Mouse (Mus musculus) liver, embryonic 14.5 days (tissue): ENCODE data around the gene Prkcq. TPM values are rescaled to one million over a fixed set of nuclear protein-coding genes. Genes with fewer than 3 reads are reported as not detected.

Source experiments
- ATAC-seq: fragments of 200-750 bp; cut with Nextera tagmentation; 2 replicates; pipeline ENCODE4 v1.8.0; 2017; ENCODE audit warnings: moderate number of reproducible peaks, mild to moderate bottlenecking, moderate library complexity; ENCODE audit not compliant: insufficient read depth
- DNase-seq, 3 experiments: peaks; one replicate each; pipeline ENCODE4 v3.0.0-alpha.2; 2012 to 2013; ENCODE audit warnings: low read depth in 3 of 3, low spot score in 3 of 3
- H3K27ac ChIP-seq: fragments of 300-500 bp; sonication (generic); 2 replicates; pipeline ENCODE4 v1.5.1; 2014; ENCODE audit warnings: moderate library complexity, mild to moderate bottlenecking, control low read depth, inconsistent platforms
- H3K27me3 ChIP-seq: fragments of 300-500 bp; sonication (generic); 2 replicates; pipeline ENCODE4 v1.6.1; 2014; ENCODE audit warnings: mild to moderate bottlenecking, low read length, moderate library complexity; ENCODE audit not compliant: control insufficient read depth, insufficient read depth
- H3K36me3 ChIP-seq: fragments of 300-500 bp; sonication (generic); replicated peaks from 2 replicates; pipeline ENCODE4 v1.6.1; 2014; ENCODE audit warnings: low read depth; ENCODE audit not compliant: control insufficient read depth, insufficient read depth
- H3K4me1 ChIP-seq, 2 experiments: fragments of 200-500 bp in 1 of 2; fragments of 300-500 bp in 1 of 2; sonication (generic) in 1 of 2; replicated peaks; 2 replicates each; pipeline ENCODE4 v1.6.1; 2012 to 2014; ENCODE audit warnings: antibody characterized with exemption in 1 of 2, inconsistent platforms in 1 of 2, low read length in 1 of 2; ENCODE audit not compliant: control insufficient read depth in 2 of 2, insufficient read depth in 2 of 2
- H3K4me2 ChIP-seq: fragments of 300-500 bp; sonication (generic); 2 replicates; pipeline ENCODE4 v1.6.1; 2014; ENCODE audit warnings: low read depth, mild to moderate bottlenecking, control low read depth, moderate library complexity
- H3K4me3 ChIP-seq, 2 experiments: fragments of 200-500 bp in 1 of 2; fragments of 300-500 bp in 1 of 2; sonication (generic) in 1 of 2; 2 replicates each; pipeline ENCODE4 v1.5.1; 2012 to 2014; ENCODE audit warnings: low read depth in 2 of 2, low read length in 2 of 2, mild to moderate bottlenecking in 2 of 2, control low read depth in 1 of 2, inconsistent platforms in 1 of 2, moderate library complexity in 1 of 2; ENCODE audit not compliant: insufficient read depth in 1 of 2
- H3K9ac ChIP-seq: fragments of 300-500 bp; sonication (generic); replicated peaks from 2 replicates; pipeline ENCODE4 v1.6.1; 2014; ENCODE audit warnings: mild to moderate bottlenecking, control low read depth, moderate library complexity
- H3K9me3 ChIP-seq: fragments of 300-500 bp; sonication (generic); 2 replicates; pipeline ENCODE4 v1.6.1; 2016; ENCODE audit warnings: low read length, mixed read lengths; ENCODE audit not compliant: control insufficient read depth
- CTCF ChIP-seq: IDR thresholded peaks from 2 replicates; pipeline ENCODE4 v1.5.1; 2016; ENCODE audit warnings: antibody characterized with exemption, low read depth, control low read depth
- EP300 ChIP-seq: IDR thresholded peaks from 2 replicates; pipeline ENCODE4 v1.6.1; 2016; ENCODE audit warnings: antibody characterized with exemption, low read depth
- WGBS: fragments of 180-500 bp; shearing (Covaris S2); extraction: QIAGEN DNeasy Blood & Tissue Kit; methylation state at CpG from one replicate; pipeline ENCODE4 v1.1.7; 2014; ENCODE audit not compliant: insufficient replicate concordance; 5-methylcytosine and 5-hydroxymethylcytosine counted together
- polyA plus RNA-seq, 2 experiments: library from polyadenylated mRNA; depleted of rRNA in 1 of 2; stranded (reverse) in 1 of 2; unstranded in 1 of 2; fragments of >200 nt; fragmentation: Nextera tagmentation in 1 of 2; extraction: Ambion mirVana in 1 of 2; gene quantifications; 2 replicates each; pipeline versions ENCODE4 v1.2.1 to v1.2.3; 2012 to 2014

Prkcq gene
- polyA plus RNA-seq, 2 experiments = 2.1 to 3.4 TPM

DNA sequence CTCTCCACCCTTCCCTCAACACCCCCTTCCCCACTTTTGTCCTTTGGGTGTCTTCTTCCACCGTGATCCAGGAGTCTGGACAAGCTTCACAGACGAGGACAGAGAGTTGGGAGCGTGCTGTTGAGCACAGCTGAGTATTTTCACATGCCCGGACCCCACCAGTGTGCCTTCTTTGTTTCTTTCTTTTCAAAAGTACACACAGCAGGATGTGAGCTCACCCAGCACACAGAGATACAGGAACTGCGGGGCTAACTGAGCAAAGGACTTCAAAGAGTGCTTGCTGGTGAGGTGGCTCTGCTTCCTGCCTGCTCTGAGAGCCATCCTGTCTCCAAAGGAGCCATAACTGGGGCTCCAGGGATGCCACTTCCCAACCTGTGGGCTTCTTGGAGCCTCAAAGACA is 32.3 kb downstream of the Prkcq start:
- Histone ChIP-seq H3K36me3 (no peaks in the 10 kb centered on the region), H3K9ac (no peak overlapping the region), H3K4me2 (no peak overlapping the region), H3K4me3 (no peak overlapping the region), H3K4me1 (peaks cover 0 to 18% of the 10 kb centered on the region in 2 experiments; a peak in 2 of 4 replicates), H3K27me3 (no peaks in the 10 kb centered on the region), H3K27ac (no peak overlapping the region), H3K9me3 (no peaks in the 10 kb centered on the region)
- TF ChIP-seq CTCF = no peak
- TF ChIP-seq EP300 = no peak
- ATAC-seq (no peak), DNase-seq (no peak)
- WGBS = 39% methylated on average over 5 of the region's 5 CpGs

DNA sequence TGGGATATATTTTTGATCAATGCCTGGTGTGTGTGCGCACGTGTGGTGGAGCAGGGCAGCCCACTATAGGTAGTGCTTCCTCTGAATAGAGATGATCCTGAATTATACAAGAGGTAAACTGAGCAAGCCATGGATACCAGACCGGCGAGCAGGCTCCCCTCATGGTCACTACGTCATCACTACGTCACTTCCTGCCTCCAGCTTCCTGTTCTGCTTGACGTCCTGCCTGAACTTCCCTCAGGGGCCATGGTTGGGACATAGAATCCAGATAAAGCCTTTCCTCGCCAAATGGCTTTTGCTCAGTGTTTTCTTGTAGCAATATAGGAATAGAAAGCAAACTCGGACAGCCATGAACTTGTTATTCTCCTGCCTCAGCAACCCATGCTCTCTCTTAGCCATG is 33.1 kb downstream of the Prkcq start:
- Histone ChIP-seq H3K36me3 (no peaks in the 10 kb centered on the region), H3K4me2 (no peak overlapping the region), H3K4me3 (no peak overlapping the region), H3K27ac (no peak overlapping the region), H3K9ac (no peak overlapping the region), H3K9me3 (no peaks in the 10 kb centered on the region), H3K4me1 (peaks cover 0 to 25% of the 10 kb centered on the region in 2 experiments; a peak in 2 of 4 replicates), H3K27me3 (no peaks in the 10 kb centered on the region)
- ATAC-seq (no peak), DNase-seq (no peak)
- no peak for TF ChIP-seq CTCF
- WGBS = 49% methylated on average over 9 of the region's 9 CpGs

DNA sequence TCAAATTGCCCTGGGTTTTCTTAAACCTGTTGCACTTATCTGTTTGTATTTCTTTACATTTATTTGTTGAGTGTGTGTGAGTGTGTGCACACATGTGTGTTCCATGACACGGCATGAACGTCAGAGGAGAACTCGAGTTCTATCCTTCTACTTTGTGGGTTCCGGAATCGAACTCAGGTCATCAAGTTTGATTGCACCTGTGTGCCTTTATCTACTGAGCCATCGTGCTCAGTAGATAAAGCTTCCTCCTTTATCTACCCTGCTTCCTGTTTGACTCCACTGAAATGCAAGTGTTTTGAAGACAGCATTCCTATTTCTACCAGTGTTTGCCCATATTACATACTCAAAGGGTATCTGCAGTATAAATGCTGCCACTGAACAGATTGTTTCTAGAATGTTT is 33.8 kb downstream of the Prkcq start:
- no peaks in the 10 kb centered on the region for H3K27me3 ChIP-seq

DNA sequence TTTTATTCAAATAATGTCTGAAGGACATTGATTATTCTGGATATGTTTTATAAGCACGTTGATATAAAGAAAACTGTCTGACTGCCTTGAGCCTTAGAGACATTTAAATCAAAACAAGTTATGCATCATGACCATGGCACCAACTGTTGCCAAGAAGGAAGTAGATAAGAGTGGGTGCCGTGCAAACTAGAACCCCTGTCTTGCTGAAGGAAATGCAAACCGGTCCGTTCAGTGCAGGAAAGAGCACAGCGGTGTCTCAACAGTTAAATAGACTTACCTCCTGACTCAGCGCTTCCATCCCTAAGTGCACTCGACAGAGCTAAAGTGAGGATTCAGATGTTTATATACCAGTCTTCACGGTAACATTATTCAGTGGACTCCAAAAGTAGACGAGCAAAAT is 36.4 kb downstream of the Prkcq start:
- H3K9me3 ChIP-seq = no peaks in the 10 kb centered on the region
- no peak for ATAC-seq
- WGBS = 10% methylated on average over 9 of the region's 9 CpGs
- no peak overlapping the region for H3K27ac ChIP-seq
- H3K9ac ChIP-seq = no peak overlapping the region
- H3K4me3 ChIP-seq = no peak overlapping the region
- no peaks in the 10 kb centered on the region for H3K27me3 ChIP-seq
- H3K4me1 ChIP-seq = peaks cover 0 to 37% of the 10 kb centered on the region in 2 experiments; a peak in 2 of 4 replicates
- no peaks in the 10 kb centered on the region for H3K36me3 ChIP-seq
- H3K4me2 ChIP-seq = no peak overlapping the region
- DNase-seq = no peak
- TF ChIP-seq EP300 (no peak), CTCF (no peak)

More for the DNA sequence above, 33.8 kb downstream of the Prkcq start:
- Histone ChIP-seq H3K9ac (no peak overlapping the region), H3K27ac (no peak overlapping the region), H3K9me3 (no peaks in the 10 kb centered on the region), H3K36me3 (no peaks in the 10 kb centered on the region), H3K4me2 (no peak overlapping the region), H3K4me1 (peaks cover 0 to 32% of the 10 kb centered on the region in 2 experiments; a peak in 2 of 4 replicates), H3K4me3 (no peak overlapping the region)
- no peak for ATAC-seq
- 49% methylated on average over 6 of the region's 6 CpGs for WGBS
- DNase-seq = no peak
- TF ChIP-seq EP300 (no peak), CTCF (no peak)

DNA sequence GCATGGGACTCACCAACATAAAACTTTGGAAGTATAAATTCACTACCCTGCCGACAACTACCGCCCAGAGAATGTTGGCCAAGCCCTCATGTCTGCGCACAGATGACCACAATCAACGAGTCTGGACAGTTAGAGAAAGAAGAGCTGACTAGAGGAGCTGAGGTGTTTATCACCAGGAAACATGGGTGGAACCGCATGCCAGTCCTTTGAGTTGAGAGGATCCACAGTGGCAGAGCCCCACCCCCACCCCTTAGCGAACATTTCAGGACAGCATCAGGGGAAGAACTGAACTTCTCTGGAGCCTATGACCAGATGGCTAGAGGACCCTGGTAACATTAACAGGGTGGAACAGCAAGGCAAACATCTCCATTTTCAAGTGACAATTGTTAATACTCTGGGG is 37.4 kb downstream of the Prkcq start:
- no peaks in the 10 kb centered on the region for H3K9me3 ChIP-seq
- H3K4me2 ChIP-seq = no peak overlapping the region
- no peak overlapping the region for H3K4me3 ChIP-seq
- no peaks in the 10 kb centered on the region for H3K27me3 ChIP-seq
- H3K9ac ChIP-seq = no peak overlapping the region
- ATAC-seq (0 out of 2 replicates have a peak, but pooled peaks have one; percentile 21), DNase-seq (no peak)
- peaks cover 0 to 34% of the 10 kb centered on the region in 2 experiments; a peak in 2 of 4 replicates for H3K4me1 ChIP-seq
- WGBS = 16% methylated on average over 6 of the region's 6 CpGs
- no peaks in the 10 kb centered on the region for H3K36me3 ChIP-seq
- H3K27ac ChIP-seq = no peak overlapping the region
- TF ChIP-seq CTCF (no peak), EP300 (no peak)
